Mouse (Mus musculus): ENCODE measurements around the gene Zdhhc1. TPM values are rescaled to one million over a fixed set of nuclear protein-coding genes. Genes with fewer than 3 reads are reported as not detected.

Gene Zdhhc1
- polyA plus RNA-seq, 1 experiment from 2014 or later, result 45.3 TPM

- WGBS, result 93% methylated on average over 10 of the region's 10 CpGs
- Histone ChIP-seq H3K27me3 (peaks cover 20% of the 10 kb centered on the region), H3K27ac (no peak overlapping the region), H3K36me3 (peaks cover 3% of the 10 kb centered on the region; the same call in 1 of the 2 replicates), H3K4me1 (peaks cover 34% of the 10 kb centered on the region), H3K9me3 (no peaks in the 10 kb centered on the region), H3K4me3 (no peak overlapping the region), H3K9ac (no peak overlapping the region), H3K4me2 (replicated peaks) (no peak overlapping the region)
- ATAC-seq (ENCODE audit: low FRiP score, low read depth), result no peak
Observed at GRCm38 (mm10) chr8:105467396-105467985, 29.2 kb downstream of the Zdhhc1 start.

- Histone ChIP-seq H3K9ac (no peak overlapping the region), H3K9me3 (no peaks in the 10 kb centered on the region), H3K4me3 (no peak overlapping the region), H3K4me1 (peaks cover 29% of the 10 kb centered on the region), H3K27ac (no peak overlapping the region), H3K36me3 (peaks cover 3% of the 10 kb centered on the region; the same call in 1 of the 2 replicates), H3K27me3 (peaks cover 13% of the 10 kb centered on the region; the same call in 1 of the 2 replicates), H3K4me2 (replicated peaks) (no peak overlapping the region)
- ATAC-seq (ENCODE audit: low FRiP score, low read depth), result no peak
- WGBS, result 79% methylated on average over 7 of the region's 7 CpGs
Observed at GRCm38 (mm10) chr8:105466700-105467291, 29.9 kb downstream of the Zdhhc1 start.

DNA sequence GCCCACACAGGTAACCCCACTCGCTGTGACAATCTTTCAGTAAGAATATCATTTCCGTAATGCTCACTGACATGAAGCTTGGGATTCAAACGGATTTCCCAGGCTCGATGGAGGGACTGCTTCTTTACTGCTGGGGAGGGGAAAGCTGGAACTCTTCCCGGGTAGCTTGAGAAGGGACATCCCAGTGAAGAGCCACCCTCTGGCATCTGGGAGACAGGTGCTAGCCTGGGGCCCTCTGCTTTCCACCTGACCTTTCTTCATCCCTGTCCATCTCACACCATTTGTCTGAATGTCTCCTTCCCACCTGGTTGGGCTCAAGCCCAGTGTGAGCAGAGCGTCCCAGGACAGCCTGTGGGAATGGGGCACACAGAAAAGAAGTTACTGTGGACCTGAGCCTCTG lies 30.5 kb downstream of the Zdhhc1 start:
- Histone ChIP-seq H3K27me3 (peaks cover 11% of the 10 kb centered on the region; the same call in 1 of the 2 replicates), H3K27ac (no peak overlapping the region), H3K36me3 (peaks cover 3% of the 10 kb centered on the region; the same call in 1 of the 2 replicates), H3K4me3 (no peak overlapping the region), H3K4me1 (peaks cover 23% of the 10 kb centered on the region), H3K9me3 (no peaks in the 10 kb centered on the region), H3K4me2 (replicated peaks) (no peak overlapping the region), H3K9ac (no peak overlapping the region)
- WGBS, result 79% methylated on average over 6 of the region's 6 CpGs
- no peak for ATAC-seq (ENCODE audit: low FRiP score, low read depth)

DNA sequence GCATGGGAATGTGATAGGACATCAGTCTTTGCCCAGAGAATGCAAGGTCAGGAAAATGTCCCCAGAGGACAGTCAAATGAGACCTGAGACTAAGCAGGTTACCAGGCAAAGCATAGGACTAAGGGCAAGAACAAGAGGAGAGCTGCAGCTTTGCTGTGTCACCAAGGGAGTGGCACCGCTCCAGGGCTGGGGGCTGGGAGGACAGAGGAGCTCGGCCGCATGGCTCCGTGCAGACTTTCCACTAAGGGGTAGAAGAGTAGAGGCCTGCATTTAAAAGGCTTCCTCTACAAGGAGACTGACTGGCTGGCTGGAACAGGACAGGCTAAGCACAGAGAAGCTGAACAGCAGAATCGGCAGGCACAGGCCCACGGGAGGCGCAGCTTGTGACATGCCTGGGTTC lies 32.1 kb downstream of the Zdhhc1 start:
- Histone ChIP-seq H3K4me1 (peaks cover 12% of the 10 kb centered on the region; the same call in 1 of the 2 replicates), H3K27ac (no peak overlapping the region), H3K4me3 (no peak overlapping the region), H3K4me2 (replicated peaks) (no peak overlapping the region), H3K9me3 (no peaks in the 10 kb centered on the region), H3K36me3 (peaks cover 3% of the 10 kb centered on the region; the same call in 1 of the 2 replicates), H3K27me3 (no peaks in the 10 kb centered on the region), H3K9ac (no peak overlapping the region)
- 73% methylated on average over 7 of the region's 7 CpGs for WGBS
- ATAC-seq (ENCODE audit: low FRiP score, low read depth), result no peak

- H3K4me1 ChIP-seq, result peaks cover 4% of the 10 kb centered on the region; the same call in 1 of the 2 replicates
- H3K36me3 ChIP-seq, result no peaks in the 10 kb centered on the region
- no peak overlapping the region for H3K4me2 ChIP-seq (replicated peaks)
- ATAC-seq (ENCODE audit: low FRiP score, low read depth), result no peak
- no peaks in the 10 kb centered on the region for H3K9me3 ChIP-seq
- H3K9ac ChIP-seq, result no peak overlapping the region
- no peaks in the 10 kb centered on the region for H3K27me3 ChIP-seq
- H3K4me3 ChIP-seq, result no peak overlapping the region
- no peak overlapping the region for H3K27ac ChIP-seq
- 40% methylated on average over 13 of the region's 13 CpGs for WGBS
Observed at GRCm38 (mm10) chr8:105461085-105461803, 35.5 kb downstream of the Zdhhc1 start.

DNA sequence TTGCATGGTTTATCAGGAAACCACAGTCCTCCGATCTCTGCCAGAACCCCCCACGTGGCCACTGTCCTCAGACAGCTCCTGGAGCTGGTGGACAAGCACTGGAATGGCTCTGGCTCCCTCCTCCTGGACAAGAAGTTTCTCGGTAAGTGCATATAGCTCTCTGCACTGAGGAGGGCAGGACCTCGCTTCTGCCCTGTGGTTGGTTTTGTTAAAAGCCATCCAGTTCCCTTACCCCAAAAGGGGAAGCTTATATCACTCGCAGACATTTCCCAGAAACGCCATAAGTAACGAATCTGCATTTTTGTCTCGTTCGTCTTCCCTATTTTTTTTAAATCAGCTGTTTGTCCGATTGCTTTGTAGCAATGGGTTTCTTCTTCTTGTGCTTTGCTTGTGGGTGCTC lies 41.5 kb downstream of the Zdhhc1 start:
- H3K4me2 ChIP-seq (replicated peaks), result no peak overlapping the region
- H3K9ac ChIP-seq, result no peak overlapping the region
- no peak overlapping the region for H3K4me3 ChIP-seq
- no peak overlapping the region for H3K27ac ChIP-seq
- no peak for ATAC-seq (ENCODE audit: low FRiP score, low read depth)
- no peaks in the 10 kb centered on the region for H3K9me3 ChIP-seq
- 60% methylated on average over 10 of the region's 10 CpGs for WGBS
- no peaks in the 10 kb centered on the region; the same call in 1 of the 2 replicates for H3K4me1 ChIP-seq
- no peaks in the 10 kb centered on the region for H3K36me3 ChIP-seq
- no peaks in the 10 kb centered on the region for H3K27me3 ChIP-seq

DNA sequence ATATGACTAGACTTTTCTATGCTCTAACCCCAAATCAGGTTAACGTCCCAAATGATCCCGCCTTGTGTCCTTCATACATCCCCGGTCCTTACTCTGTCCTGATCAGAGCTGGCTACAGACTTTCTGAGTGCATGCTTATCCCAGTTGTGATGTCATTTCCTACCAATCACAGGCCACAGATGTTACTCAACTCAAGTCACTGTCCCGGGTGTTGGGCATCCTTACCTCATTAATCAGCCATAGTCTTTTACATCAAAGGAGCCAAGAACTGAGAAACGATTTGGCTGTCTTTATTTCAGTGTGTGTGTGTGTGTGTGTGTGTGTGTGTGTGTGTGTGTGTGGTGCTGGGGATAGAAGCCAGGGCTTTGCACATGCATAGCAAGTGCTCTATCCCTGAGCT lies 42.6 kb downstream of the Zdhhc1 start:
- WGBS, result 64% methylated on average over 5 of the region's 5 CpGs
- Histone ChIP-seq H3K36me3 (no peaks in the 10 kb centered on the region), H3K4me1 (no peaks in the 10 kb centered on the region; the same call in 1 of the 2 replicates), H3K27ac (no peak overlapping the region), H3K27me3 (no peaks in the 10 kb centered on the region), H3K9me3 (no peaks in the 10 kb centered on the region), H3K4me3 (no peak overlapping the region), H3K9ac (no peak overlapping the region), H3K4me2 (replicated peaks) (no peak overlapping the region)
- ATAC-seq (ENCODE audit: low FRiP score, low read depth), result no peak

GRCm38 (mm10) chr8:105453296-105453695 lies 43.4 kb downstream of the Zdhhc1 start:
- Histone ChIP-seq H3K4me3 (no peak overlapping the region), H3K9ac (no peak overlapping the region), H3K4me1 (no peaks in the 10 kb centered on the region; the same call in 1 of the 2 replicates), H3K4me2 (replicated peaks) (no peak overlapping the region), H3K9me3 (no peaks in the 10 kb centered on the region), H3K36me3 (no peaks in the 10 kb centered on the region), H3K27me3 (no peaks in the 10 kb centered on the region), H3K27ac (no peak overlapping the region)
- 64% methylated on average over 5 of the region's 5 CpGs for WGBS
- no peak for ATAC-seq (ENCODE audit: low FRiP score, low read depth)

DNA sequence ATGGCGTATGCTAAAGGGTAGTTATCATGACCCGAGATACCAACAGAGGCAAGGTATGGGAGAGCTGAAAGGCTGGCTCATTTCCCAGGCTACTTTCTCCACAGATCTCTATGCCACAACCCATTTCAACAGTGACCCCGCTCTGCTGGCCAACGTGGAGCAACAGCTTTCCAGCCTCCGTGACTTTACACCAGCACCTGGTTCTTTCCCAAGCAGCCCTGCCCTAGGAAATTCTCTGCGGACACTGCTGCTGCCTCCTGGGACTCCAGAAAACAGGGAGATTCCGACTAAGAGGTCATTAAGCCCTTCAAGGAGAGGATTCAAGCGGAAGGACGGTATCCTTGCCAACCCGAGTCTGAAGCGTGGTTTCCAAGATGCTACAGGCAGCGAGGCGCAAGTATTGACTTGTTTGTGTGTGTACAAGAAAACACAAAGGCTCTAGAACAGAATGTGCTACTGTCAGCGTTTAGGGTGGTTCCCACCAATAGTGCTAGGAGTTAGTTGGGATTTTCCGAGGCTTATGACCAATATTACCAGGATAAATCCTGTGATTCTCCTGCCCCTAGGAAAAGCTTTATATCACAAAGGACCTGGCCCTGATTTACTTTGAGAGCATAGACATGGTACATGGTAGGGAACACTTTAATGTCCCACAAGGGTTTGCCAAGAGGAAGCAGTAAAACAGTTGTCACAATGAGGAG lies 44.6 kb downstream of the Zdhhc1 start:
- Histone ChIP-seq H3K4me1 (no peaks in the 10 kb centered on the region), H3K4me2 (replicated peaks) (no peak overlapping the region), H3K4me3 (no peak overlapping the region), H3K9me3 (no peaks in the 10 kb centered on the region), H3K27ac (no peak overlapping the region), H3K36me3 (no peaks in the 10 kb centered on the region), H3K9ac (no peak overlapping the region), H3K27me3 (no peaks in the 10 kb centered on the region)
- WGBS, result 68% methylated on average over 15 of the region's 15 CpGs
- ATAC-seq (ENCODE audit: low FRiP score, low read depth), result no peak

GRCm38 (mm10) chr8:105450977-105451376 lies 45.7 kb downstream of the Zdhhc1 start:
- peaks cover 3% of the 10 kb centered on the region for H3K4me1 ChIP-seq
- no peak overlapping the region for H3K4me2 ChIP-seq (replicated peaks)
- H3K4me3 ChIP-seq, result no peak overlapping the region
- no peaks in the 10 kb centered on the region for H3K27me3 ChIP-seq
- H3K9ac ChIP-seq, result no peak overlapping the region
- WGBS, result 53% methylated on average over 1 of the region's 1 CpGs
- H3K9me3 ChIP-seq, result no peaks in the 10 kb centered on the region
- H3K27ac ChIP-seq, result no peak overlapping the region
- ATAC-seq (ENCODE audit: low FRiP score, low read depth), result no peak
- no peaks in the 10 kb centered on the region for H3K36me3 ChIP-seq

GRCm38 (mm10) chr8:105448596-105448995 lies 48.1 kb downstream of the Zdhhc1 start:
- H3K36me3 ChIP-seq, result no peaks in the 10 kb centered on the region
- no peak overlapping the region for H3K4me2 ChIP-seq (replicated peaks)
- H3K27ac ChIP-seq, result no peak overlapping the region
- H3K27me3 ChIP-seq, result no peaks in the 10 kb centered on the region
- peaks cover 5% of the 10 kb centered on the region for H3K4me1 ChIP-seq
- WGBS, result 82% methylated on average over 5 of the region's 5 CpGs
- H3K9me3 ChIP-seq, result no peaks in the 10 kb centered on the region
- ATAC-seq (ENCODE audit: low FRiP score, low read depth), result no peak
- no peak overlapping the region for H3K4me3 ChIP-seq
- no peak overlapping the region for H3K9ac ChIP-seq

DNA sequence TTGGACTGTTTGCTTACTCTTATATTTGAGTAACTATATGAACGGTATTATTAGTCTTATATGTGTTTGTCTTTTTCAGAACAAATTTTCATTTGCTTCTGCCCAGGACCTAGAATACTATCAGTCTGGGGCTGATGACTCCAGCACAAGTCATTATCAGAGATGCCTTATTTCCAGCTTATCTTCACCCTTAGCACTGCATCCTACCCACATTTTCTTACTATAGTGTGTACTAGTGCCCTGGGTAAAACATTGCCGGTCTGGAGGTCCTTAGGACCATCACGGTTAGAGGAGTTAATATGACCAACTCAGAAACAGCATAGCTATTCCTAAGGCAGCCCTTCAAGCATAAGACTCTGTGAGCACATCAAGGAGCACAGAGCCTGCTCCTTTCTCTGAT lies 48.5 kb downstream of the Zdhhc1 start:
- Histone ChIP-seq H3K4me3 (no peak overlapping the region), H3K9me3 (no peaks in the 10 kb centered on the region), H3K9ac (no peak overlapping the region), H3K36me3 (no peaks in the 10 kb centered on the region), H3K4me2 (replicated peaks) (no peak overlapping the region), H3K27ac (no peak overlapping the region), H3K4me1 (peaks cover 5% of the 10 kb centered on the region), H3K27me3 (no peaks in the 10 kb centered on the region)
- ATAC-seq (ENCODE audit: low FRiP score, low read depth), result no peak
- WGBS, result 91% methylated on average over 3 of the region's 3 CpGs

Data from limb, embryonic 13.5 days (tissue).